Mouse (Mus musculus) lung, postnatal 0 days (tissue): Measurements from ENCODE around the gene Celf2.

Experiments used
- CTCF ChIP-seq: IDR thresholded peaks from 2 replicates; pipeline ENCODE4 v1.5.1; 2016; ENCODE audit warnings: antibody characterized with exemption, mild to moderate bottlenecking
- EP300 ChIP-seq: IDR thresholded peaks from 2 replicates; pipeline ENCODE4 v1.6.1; 2016; ENCODE audit warnings: antibody characterized with exemption, mild to moderate bottlenecking, control low read depth

GRCm38 (mm10) chr2:6849388-6849787 is 660.0 kb downstream of the Celf2 start:
- TF ChIP-seq CTCF: peak; percentile 59
- TF ChIP-seq EP300: no peak
